Mouse (Mus musculus): ENCODE data around the gene Kcnk15. TPM values are rescaled to one million over a fixed set of nuclear protein-coding genes. Genes with fewer than 3 reads are reported as not detected.

The Kcnk15 gene
- polyA plus RNA-seq, 1 experiment from 2014 or later: not detected

- Histone ChIP-seq H3K4me3 (replicated peaks; ENCODE audit: low read depth, low read length) (no peak overlapping the region), H3K9ac (ENCODE audit: low read depth, low read length) (no peak overlapping the region), H3K27ac (no peak overlapping the region), H3K9me3 (replicated peaks; ENCODE audit: low read length) (no peaks in the 10 kb centered on the region), H3K4me2 (ENCODE audit: low read length) (no peak overlapping the region), H3K27me3 (ENCODE audit: insufficient read depth, low read length) (no peaks in the 10 kb centered on the region), H3K4me1 (replicated peaks; ENCODE audit: insufficient read depth, low read length) (no peaks in the 10 kb centered on the region), H3K36me3 (ENCODE audit: insufficient read depth, low read length) (no peaks in the 10 kb centered on the region)
- 64% methylated on average over 6 of the region's 6 CpGs for WGBS
- DNase-seq (ENCODE audit: low spot score) (no peak), ATAC-seq (replicated peaks; ENCODE audit: low FRiP score, low read depth) (no peak)
- no peak for TF ChIP-seq CTCF (IDR thresholded peaks at IDR 0.05; ENCODE audit: low read depth)
These were observed 13.9 kb upstream of the Kcnk15 start for GRCm38 (mm10) chr2:163839519-163839918.

- no peak for TF ChIP-seq CTCF (IDR thresholded peaks at IDR 0.05; ENCODE audit: low read depth)
- no peaks in the 10 kb centered on the region for H3K4me1 ChIP-seq (replicated peaks; ENCODE audit: insufficient read depth, low read length)
- H3K9me3 ChIP-seq (replicated peaks; ENCODE audit: low read length): no peaks in the 10 kb centered on the region
- no peaks in the 10 kb centered on the region for H3K27me3 ChIP-seq (ENCODE audit: insufficient read depth, low read length)
- 52% methylated on average over 4 of the region's 4 CpGs for WGBS
- no peak overlapping the region for H3K4me3 ChIP-seq (replicated peaks; ENCODE audit: low read depth, low read length)
- no peak overlapping the region for H3K9ac ChIP-seq (ENCODE audit: low read depth, low read length)
- no peak overlapping the region for H3K4me2 ChIP-seq (ENCODE audit: low read length)
- H3K36me3 ChIP-seq (ENCODE audit: insufficient read depth, low read length): no peaks in the 10 kb centered on the region
- no peak for ATAC-seq (replicated peaks; ENCODE audit: low FRiP score, low read depth)
- H3K27ac ChIP-seq: no peak overlapping the region
- DNase-seq (ENCODE audit: low spot score): no peak
These were observed 11.4 kb upstream of the Kcnk15 start for GRCm38 (mm10) chr2:163842043-163842442.

- Histone ChIP-seq H3K4me3 (replicated peaks; ENCODE audit: low read depth, low read length) (no peak overlapping the region), H3K4me1 (replicated peaks; ENCODE audit: insufficient read depth, low read length) (peaks cover 4% of the 10 kb centered on the region; the same call in 1 of the 2 replicates), H3K27me3 (ENCODE audit: insufficient read depth, low read length) (peaks cover 33% of the 10 kb centered on the region), H3K27ac (no peak overlapping the region), H3K9ac (ENCODE audit: low read depth, low read length) (no peak overlapping the region), H3K36me3 (ENCODE audit: insufficient read depth, low read length) (no peaks in the 10 kb centered on the region), H3K9me3 (replicated peaks; ENCODE audit: low read length) (no peaks in the 10 kb centered on the region), H3K4me2 (ENCODE audit: low read length) (no peak overlapping the region)
- WGBS: 77% methylated on average over 6 of the region's 6 CpGs
- no peak for DNase-seq (ENCODE audit: low spot score)
- TF ChIP-seq CTCF (IDR thresholded peaks at IDR 0.05; ENCODE audit: low read depth): no peak
- ATAC-seq (replicated peaks; ENCODE audit: low FRiP score, low read depth): peak; percentile 69; the same call in 1 of the 2 replicates
These were observed 3.8 kb downstream of the Kcnk15 start for GRCm38 (mm10) chr2:163857233-163857632.

- no peak for DNase-seq (ENCODE audit: low spot score)
- TF ChIP-seq CTCF (IDR thresholded peaks at IDR 0.05; ENCODE audit: low read depth): peak; percentile 74
- H3K36me3 ChIP-seq (ENCODE audit: insufficient read depth, low read length): no peaks in the 10 kb centered on the region
- peaks cover 29% of the 10 kb centered on the region for H3K27me3 ChIP-seq (ENCODE audit: insufficient read depth, low read length)
- H3K9ac ChIP-seq (ENCODE audit: low read depth, low read length): no peak overlapping the region
- ATAC-seq (replicated peaks; ENCODE audit: low FRiP score, low read depth): peak; percentile 55; the same call in 1 of the 2 replicates
- no peak overlapping the region for H3K4me3 ChIP-seq (replicated peaks; ENCODE audit: low read depth, low read length)
- H3K4me2 ChIP-seq (ENCODE audit: low read length): peak overlapping the region; percentile 28; the same call in 1 of the 2 replicates
- H3K27ac ChIP-seq: no peak overlapping the region
- H3K4me1 ChIP-seq (replicated peaks; ENCODE audit: insufficient read depth, low read length): peaks cover 4% of the 10 kb centered on the region; the same call in 1 of the 2 replicates
- no peaks in the 10 kb centered on the region for H3K9me3 ChIP-seq (replicated peaks; ENCODE audit: low read length)
- 13% methylated on average over 50 of the region's 50 CpGs for WGBS
These were observed 5.0 kb downstream of the Kcnk15 start for GRCm38 (mm10) chr2:163858254-163858947.

- no peaks in the 10 kb centered on the region for H3K4me1 ChIP-seq (replicated peaks; ENCODE audit: insufficient read depth, low read length)
- no peaks in the 10 kb centered on the region for H3K9me3 ChIP-seq (replicated peaks; ENCODE audit: low read length)
- no peak overlapping the region for H3K27ac ChIP-seq
- WGBS: 90% methylated on average over 5 of the region's 5 CpGs
- no peak overlapping the region for H3K9ac ChIP-seq (ENCODE audit: low read depth, low read length)
- H3K27me3 ChIP-seq (ENCODE audit: insufficient read depth, low read length): no peaks in the 10 kb centered on the region
- no peaks in the 10 kb centered on the region for H3K36me3 ChIP-seq (ENCODE audit: insufficient read depth, low read length)
- no peak for DNase-seq (ENCODE audit: low spot score)
- no peak overlapping the region for H3K4me2 ChIP-seq (ENCODE audit: low read length)
- TF ChIP-seq CTCF (IDR thresholded peaks at IDR 0.05; ENCODE audit: low read depth): no peak
- ATAC-seq (replicated peaks; ENCODE audit: low FRiP score, low read depth): no peak
- H3K4me3 ChIP-seq (replicated peaks; ENCODE audit: low read depth, low read length): no peak overlapping the region
These were observed 11.9 kb downstream of the Kcnk15 start for GRCm38 (mm10) chr2:163865311-163865710.

GRCm38 (mm10) chr2:163866061-163866460 lies 12.6 kb downstream of the Kcnk15 start:
- Histone ChIP-seq H3K9me3 (replicated peaks; ENCODE audit: low read length) (no peaks in the 10 kb centered on the region), H3K27ac (no peak overlapping the region), H3K9ac (ENCODE audit: low read depth, low read length) (no peak overlapping the region), H3K4me3 (replicated peaks; ENCODE audit: low read depth, low read length) (no peak overlapping the region), H3K27me3 (ENCODE audit: insufficient read depth, low read length) (no peaks in the 10 kb centered on the region), H3K36me3 (ENCODE audit: insufficient read depth, low read length) (no peaks in the 10 kb centered on the region), H3K4me1 (replicated peaks; ENCODE audit: insufficient read depth, low read length) (no peaks in the 10 kb centered on the region), H3K4me2 (ENCODE audit: low read length) (no peak overlapping the region)
- DNase-seq (ENCODE audit: low spot score): no peak
- no peak for TF ChIP-seq CTCF (IDR thresholded peaks at IDR 0.05; ENCODE audit: low read depth)
- ATAC-seq (replicated peaks; ENCODE audit: low FRiP score, low read depth): no peak
- 93% methylated on average over 9 of the region's 9 CpGs for WGBS

Measured in kidney, postnatal 0 days (tissue).